Mouse (Mus musculus) midbrain, embryonic 10.5 days (tissue): Measurements from ENCODE around the gene Hmcn2. TPM values are rescaled to one million over a fixed set of nuclear protein-coding genes. Genes with fewer than 3 reads are reported as not detected.
A peak's percentile ranks its signal among the peaks of the same experiment; 100 is the strongest.

Source experiments
- DNase-seq: peaks from one replicate; pipeline ENCODE4 v3.0.0-alpha.2; 2017; ENCODE audit warnings: low spot score
- H3K27ac ChIP-seq: fragments of 300-500 bp; sonication (generic); replicated peaks from 2 replicates; pipeline ENCODE4 v1.5.1; 2016; ENCODE audit warnings: mild to moderate bottlenecking
- H3K27me3 ChIP-seq: fragments of 300-500 bp; sonication (generic); 2 replicates; pipeline ENCODE4 v1.6.1; 2016; ENCODE audit warnings: low read depth, mild to moderate bottlenecking; ENCODE audit not compliant: poor library complexity, severe bottlenecking
- H3K36me3 ChIP-seq: fragments of 300-500 bp; sonication (generic); 2 replicates; pipeline ENCODE4 v1.6.1; 2016; ENCODE audit warnings: mild to moderate bottlenecking, moderate library complexity
- H3K4me1 ChIP-seq: fragments of 300-500 bp; sonication (generic); 2 replicates; pipeline ENCODE4 v1.6.1; 2016
- H3K4me3 ChIP-seq: fragments of 300-500 bp; sonication (generic); 2 replicates; pipeline ENCODE4 v1.5.1; 2016; ENCODE audit warnings: mild to moderate bottlenecking, moderate library complexity
- H3K9me3 ChIP-seq: fragments of 300-500 bp; sonication (generic); replicated peaks from 2 replicates; pipeline ENCODE4 v1.6.1; 2016; ENCODE audit warnings: mild to moderate bottlenecking
- WGBS: fragments of 180-500 bp; shearing (Covaris S2); methylation state at CpG from one replicate; pipeline ENCODE4 v1.1.7; 2016; 5-methylcytosine and 5-hydroxymethylcytosine counted together
- polyA plus RNA-seq: library from polyadenylated mRNA; unstranded; fragments of >200 nt; fragmentation: Nextera tagmentation; extraction: Ambion mirVana; gene quantifications from 2 replicates; pipeline ENCODE4 v1.2.1, GENCODE M21; 2016

Hmcn2 gene
- polyA plus RNA-seq, 1 experiment from 2014 or later = 0.06 TPM

GRCm38 (mm10) chr2:31291421-31291820 is 22.8 kb upstream of the Hmcn2 start:
- H3K27ac ChIP-seq = no peak overlapping the region
- WGBS = 9% methylated on average over 6 of the region's 6 CpGs
- H3K36me3 ChIP-seq = peaks cover 63% of the 10 kb centered on the region

GRCm38 (mm10) chr2:31294985-31295384 is 19.2 kb upstream of the Hmcn2 start:
- peaks cover 28% of the 10 kb centered on the region for H3K36me3 ChIP-seq
- no peak overlapping the region for H3K4me3 ChIP-seq
- no peaks in the 10 kb centered on the region for H3K27me3 ChIP-seq
- H3K9me3 ChIP-seq = no peaks in the 10 kb centered on the region
- H3K27ac ChIP-seq = no peak overlapping the region
- H3K4me1 ChIP-seq = peaks cover 20% of the 10 kb centered on the region
- DNase-seq = peak; percentile 74
- WGBS = 6% methylated on average over 4 of the region's 4 CpGs

More at GRCm38 (mm10) chr2:31291421-31291820, 22.8 kb upstream of the Hmcn2 start:
- no peaks in the 10 kb centered on the region for H3K4me1 ChIP-seq
- H3K27me3 ChIP-seq = no peaks in the 10 kb centered on the region
- no peak overlapping the region for H3K4me3 ChIP-seq
- no peaks in the 10 kb centered on the region for H3K9me3 ChIP-seq
- peak; percentile 69 for DNase-seq

GRCm38 (mm10) chr2:31296395-31296794 is 17.8 kb upstream of the Hmcn2 start:
- DNase-seq = no peak
- WGBS = 86% methylated on average over 6 of the region's 6 CpGs
- H3K36me3 ChIP-seq = peaks cover 21% of the 10 kb centered on the region
- no peak overlapping the region for H3K27ac ChIP-seq
- H3K9me3 ChIP-seq = no peaks in the 10 kb centered on the region
- H3K4me1 ChIP-seq = peaks cover 20% of the 10 kb centered on the region
- H3K27me3 ChIP-seq = no peaks in the 10 kb centered on the region
- no peak overlapping the region for H3K4me3 ChIP-seq

GRCm38 (mm10) chr2:31297602-31298268 is 16.5 kb upstream of the Hmcn2 start:
- peak overlapping the region; percentile 79 for H3K27ac ChIP-seq
- H3K36me3 ChIP-seq = peaks cover 14% of the 10 kb centered on the region
- peak; percentile 69 for DNase-seq
- H3K4me1 ChIP-seq = peaks cover 20% of the 10 kb centered on the region
- H3K27me3 ChIP-seq = no peaks in the 10 kb centered on the region
- 1% methylated on average over 17 of the region's 17 CpGs for WGBS
- H3K4me3 ChIP-seq = peak overlapping the region; percentile 57
- H3K9me3 ChIP-seq = no peaks in the 10 kb centered on the region

GRCm38 (mm10) chr2:31298814-31299213 is 15.4 kb upstream of the Hmcn2 start:
- peak overlapping the region; percentile 57 for H3K4me3 ChIP-seq
- peaks cover 20% of the 10 kb centered on the region for H3K4me1 ChIP-seq
- no peaks in the 10 kb centered on the region for H3K9me3 ChIP-seq
- peak overlapping the region; percentile 79 for H3K27ac ChIP-seq
- DNase-seq = no peak
- 47% methylated on average over 4 of the region's 4 CpGs for WGBS
- 0 out of 2 replicates have a peak, but pooled peaks cover 5% of the 10 kb centered on the region for H3K36me3 ChIP-seq
- no peaks in the 10 kb centered on the region for H3K27me3 ChIP-seq

GRCm38 (mm10) chr2:31299266-31299665 is 14.9 kb upstream of the Hmcn2 start:
- peak; percentile 29 for DNase-seq
- Histone ChIP-seq H3K27me3 (no peaks in the 10 kb centered on the region), H3K27ac (peak overlapping the region; percentile 35; the same call in 1 of the 2 replicates), H3K4me1 (peaks cover 20% of the 10 kb centered on the region), H3K36me3 (0 out of 2 replicates have a peak, but pooled peaks cover under 1% of the 10 kb centered on the region), H3K9me3 (no peaks in the 10 kb centered on the region), H3K4me3 (peak overlapping the region; percentile 57; the same call in 1 of the 2 replicates)
- 28% methylated on average over 4 of the region's 4 CpGs for WGBS

- H3K36me3 ChIP-seq = no peaks in the 10 kb centered on the region
- H3K9me3 ChIP-seq = no peaks in the 10 kb centered on the region
- H3K4me3 ChIP-seq = no peak overlapping the region
- H3K27me3 ChIP-seq = no peaks in the 10 kb centered on the region
- H3K27ac ChIP-seq = 0 out of 2 replicates have a peak overlapping the region, but pooled peaks have one; percentile 35
- peaks cover 20% of the 10 kb centered on the region for H3K4me1 ChIP-seq
- no peak for DNase-seq
- 78% methylated on average over 10 of the region's 10 CpGs for WGBS
These were observed 14.2 kb upstream of the Hmcn2 start for GRCm38 (mm10) chr2:31299996-31300395.

- 85% methylated on average over 9 of the region's 9 CpGs for WGBS
- Histone ChIP-seq H3K9me3 (no peaks in the 10 kb centered on the region), H3K4me1 (peaks cover 13% of the 10 kb centered on the region), H3K36me3 (no peaks in the 10 kb centered on the region), H3K27ac (no peak overlapping the region), H3K27me3 (no peaks in the 10 kb centered on the region), H3K4me3 (no peak overlapping the region)
- DNase-seq = no peak
These were observed 11.0 kb upstream of the Hmcn2 start for GRCm38 (mm10) chr2:31303177-31303576.

GRCm38 (mm10) chr2:31304191-31304590 is 10.0 kb upstream of the Hmcn2 start:
- Histone ChIP-seq H3K27me3 (no peaks in the 10 kb centered on the region), H3K9me3 (no peaks in the 10 kb centered on the region), H3K4me1 (0 out of 2 replicates have a peak, but pooled peaks cover 3% of the 10 kb centered on the region), H3K27ac (no peak overlapping the region), H3K4me3 (no peak overlapping the region), H3K36me3 (no peaks in the 10 kb centered on the region)
- DNase-seq = no peak
- 87% methylated on average over 9 of the region's 9 CpGs for whole genome bisulfite sequencing

- DNase-seq = no peak
- Histone ChIP-seq H3K27me3 (peaks cover 7% of the 10 kb centered on the region; the same call in 1 of the 2 replicates), H3K4me3 (no peak overlapping the region), H3K4me1 (no peaks in the 10 kb centered on the region), H3K27ac (no peak overlapping the region), H3K9me3 (no peaks in the 10 kb centered on the region), H3K36me3 (no peaks in the 10 kb centered on the region)
- 79% methylated on average over 22 of the region's 22 CpGs for WGBS
These were observed 9.2 kb upstream of the Hmcn2 start for GRCm38 (mm10) chr2:31304801-31305665.

GRCm38 (mm10) chr2:31305684-31306083 is 8.5 kb upstream of the Hmcn2 start:
- Histone ChIP-seq H3K27me3 (peaks cover 14% of the 10 kb centered on the region; the same call in 1 of the 2 replicates), H3K9me3 (no peaks in the 10 kb centered on the region), H3K4me1 (no peaks in the 10 kb centered on the region), H3K36me3 (no peaks in the 10 kb centered on the region), H3K27ac (no peak overlapping the region), H3K4me3 (no peak overlapping the region)
- WGBS = 39% methylated on average over 4 of the region's 4 CpGs
- no peak for DNase-seq

GRCm38 (mm10) chr2:31308257-31308656 is 6.0 kb upstream of the Hmcn2 start:
- H3K4me3 ChIP-seq = no peak overlapping the region
- DNase-seq = no peak
- H3K27ac ChIP-seq = no peak overlapping the region
- WGBS = 65% methylated on average over 4 of the region's 4 CpGs
- no peaks in the 10 kb centered on the region for H3K9me3 ChIP-seq
- no peaks in the 10 kb centered on the region for H3K4me1 ChIP-seq
- H3K27me3 ChIP-seq = peaks cover 39% of the 10 kb centered on the region
- no peaks in the 10 kb centered on the region for H3K36me3 ChIP-seq

- WGBS = 75% methylated on average over 15 of the region's 15 CpGs
These were observed 4.7 kb upstream of the Hmcn2 start for GRCm38 (mm10) chr2:31309549-31309948.

More at GRCm38 (mm10) chr2:31309549-31309948, 4.7 kb upstream of the Hmcn2 start:
- no peak overlapping the region for H3K27ac ChIP-seq
- peaks cover 9% of the 10 kb centered on the region for H3K4me1 ChIP-seq
- H3K9me3 ChIP-seq = no peaks in the 10 kb centered on the region
- no peaks in the 10 kb centered on the region for H3K36me3 ChIP-seq
- H3K27me3 ChIP-seq = peaks cover 52% of the 10 kb centered on the region
- no peak overlapping the region for H3K4me3 ChIP-seq
- no peak for DNase-seq
